In the genomic region with DNA sequence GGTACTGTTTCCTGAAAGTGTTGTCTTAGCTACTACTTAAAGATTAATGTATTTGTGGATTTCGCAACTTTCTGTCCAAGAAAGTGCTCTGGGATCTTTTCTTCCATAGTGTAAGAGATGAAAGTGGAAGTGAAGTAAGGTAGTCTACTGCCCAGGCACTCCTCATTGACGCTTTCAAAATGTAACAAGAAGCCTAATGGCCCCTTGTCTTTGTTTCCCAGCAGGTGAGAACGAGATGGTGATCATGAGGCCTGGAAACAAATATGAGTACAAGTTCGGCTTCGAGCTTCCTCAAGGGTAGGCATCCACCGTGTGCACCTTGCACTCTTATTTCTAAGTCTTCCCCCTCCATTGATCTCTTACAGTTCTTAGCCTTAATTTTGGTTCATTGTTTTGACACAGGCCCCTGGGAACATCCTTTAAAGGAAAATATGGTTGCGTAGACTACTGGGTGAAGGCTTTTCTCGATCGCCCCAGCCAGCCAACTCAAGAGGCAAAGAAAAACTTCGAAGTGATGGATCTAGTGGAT, we compare ENCODE assay signal across 7 mouse cellular contexts. TPM values are rescaled to one million over a fixed set of nuclear protein-coding genes. Genes with fewer than 3 reads are reported as not detected.
A peak's percentile ranks its signal among the peaks of the same experiment; 100 is the strongest.
DNase-seq lines count a peak whose midpoint lies in the region; ATAC-seq and TF ChIP-seq lines count a peak whose summit lies in the region.

No protein-coding gene starts in this region.

- peak overlapping the region; percentile 81 for H3K4me2 ChIP-seq in forebrain, postnatal 0 days (ENCODE audit: low read depth)
- H3K4me2 ChIP-seq in limb, embryonic 12.5 days, result peak overlapping the region; percentile 76
- H3K4me2 ChIP-seq in stomach, embryonic 15.5 days, result peak overlapping the region; percentile 60

- TF ChIP-seq CTCF in forebrain, postnatal 0 days (IDR thresholded peaks at IDR 0.05; ENCODE audit: low read depth), result no peak

- H3K4me3 ChIP-seq in forebrain, postnatal 0 days (ENCODE audit: low read depth, low read length), result peak overlapping the region; percentile 52
- H3K4me3 ChIP-seq in limb, embryonic 12.5 days (replicated peaks), result peak overlapping the region; percentile 65
- H3K4me3 ChIP-seq in stomach, embryonic 15.5 days (replicated peaks), result peak overlapping the region; percentile 65

- DNase-seq in 416B (ENCODE audit: low read depth), result peak; percentile 59
- peak; percentile 41 to 48 for DNase-seq in B cell, adult 2 months
- no peak for DNase-seq in forebrain, postnatal 0 days
- DNase-seq in embryo, embryonic 11 days, result no peak

- no peaks in the 10 kb centered on the region for H3K27me3 ChIP-seq in forebrain, postnatal 0 days (ENCODE audit: insufficient read depth, low read length)
- no peaks in the 10 kb centered on the region for H3K27me3 ChIP-seq in limb, embryonic 12.5 days
- no peaks in the 10 kb centered on the region for H3K27me3 ChIP-seq in stomach, embryonic 15.5 days (replicated peaks)

- no peaks in the 10 kb centered on the region for H3K9me3 ChIP-seq in forebrain, postnatal 0 days (ENCODE audit: low read length)
- H3K9me3 ChIP-seq in limb, embryonic 12.5 days, result no peaks in the 10 kb centered on the region
- H3K9me3 ChIP-seq in stomach, embryonic 15.5 days, result no peaks in the 10 kb centered on the region

- 29% methylated on average over 10 of the region's 10 CpGs for WGBS in forebrain, postnatal 0 days
- WGBS in limb, embryonic 12.5 days, result 45% methylated on average over 10 of the region's 10 CpGs
- 12% methylated on average over 10 of the region's 10 CpGs for WGBS in stomach, embryonic 15.5 days

- H3K9ac ChIP-seq in forebrain, postnatal 0 days, result peak overlapping the region; percentile 59
- peak overlapping the region; percentile 74 for H3K9ac ChIP-seq in limb, embryonic 12.5 days (replicated peaks)
- H3K9ac ChIP-seq in stomach, embryonic 15.5 days, result peak overlapping the region; percentile 77

- peaks cover 29% of the 10 kb centered on the region; the same call in 1 of the 2 replicates for H3K4me1 ChIP-seq in forebrain, postnatal 0 days (ENCODE audit: insufficient read depth)
- peaks cover 53% of the 10 kb centered on the region for H3K4me1 ChIP-seq in limb, embryonic 12.5 days (replicated peaks)
- peaks cover 50% of the 10 kb centered on the region for H3K4me1 ChIP-seq in stomach, embryonic 15.5 days

- H3K36me3 ChIP-seq in forebrain, postnatal 0 days (ENCODE audit: insufficient read depth), result peaks cover 16% of the 10 kb centered on the region
- peaks cover 24% of the 10 kb centered on the region for H3K36me3 ChIP-seq in limb, embryonic 12.5 days
- peaks cover 20% of the 10 kb centered on the region for H3K36me3 ChIP-seq in stomach, embryonic 15.5 days

- H3K27ac ChIP-seq in forebrain, postnatal 0 days (ENCODE audit: low read depth, low read length), result peak overlapping the region; percentile 91
- 0 out of 2 replicates have a peak overlapping the region, but pooled peaks have one; percentile 7 for H3K27ac ChIP-seq in limb, embryonic 12.5 days
- H3K27ac ChIP-seq in stomach, embryonic 15.5 days, result peak overlapping the region; percentile 96

- ATAC-seq in forebrain, postnatal 0 days, result no peak
- ATAC-seq in limb, embryonic 12.5 days (ENCODE audit: insufficient number of reproducible peaks, insufficient read depth, low FRiP score, low TSS enrichment, low read depth), result no peak
- ATAC-seq in stomach, embryonic 15.5 days (ENCODE audit: insufficient read depth, low FRiP score, low read depth), result no peak
- ATAC-seq in inflammation-experienced regulatory T-cells, adult 6 months, result no peak

RNA-seq across cellular contexts. Expression of gene Txnip, which starts 1.0 kb away (rescaled TPM):
- 122 and 176 TPM in 2 replicates for total RNA-seq in forebrain, postnatal 0 days (2014; rRNA removed)
- 116 and 135 TPM in 2 replicates for polyA plus RNA-seq in forebrain, postnatal 0 days (2015; fragmentation: Nextera tagmentation; extraction: Ambion mirVana)
- polyA plus RNA-seq in limb, embryonic 12.5 days (2016; fragmentation: Nextera tagmentation; extraction: Ambion mirVana), result 68.2 and 70.9 TPM in 2 replicates
- polyA plus RNA-seq in stomach, embryonic 15.5 days (2015; fragmentation: Nextera tagmentation; extraction: Ambion mirVana), result 140 and 159 TPM in 2 replicates
- polyA plus RNA-seq in inflammation-experienced regulatory T-cells, adult 6 months (2017; shearing (Covaris generic)), result 100 to 1,000 TPM; 160 to 366 (median 354) TPM

RNA-seq across cellular contexts. Expression of gene Gm16253, which starts 18.1 kb away (rescaled TPM):
- not detected in 2 replicates for total RNA-seq in forebrain, postnatal 0 days (2014; rRNA removed)
- not detected in 2 replicates for polyA plus RNA-seq in forebrain, postnatal 0 days (2015; fragmentation: Nextera tagmentation; extraction: Ambion mirVana)
- polyA plus RNA-seq in limb, embryonic 12.5 days (2016; fragmentation: Nextera tagmentation; extraction: Ambion mirVana), result 0.72 and 1.5 TPM in 2 replicates
- polyA plus RNA-seq in stomach, embryonic 15.5 days (2015; fragmentation: Nextera tagmentation; extraction: Ambion mirVana), result 1.6 and 1.8 TPM in 2 replicates
- 1 to 10 TPM in 1 of 3 experiments, not detected in 2; 2.1 TPM for polyA plus RNA-seq in inflammation-experienced regulatory T-cells, adult 6 months (2017; shearing (Covaris generic))

RNA-seq across cellular contexts. Expression of gene Hfe2, which starts 33.8 kb away (rescaled TPM):
- 0.54 and 1.6 TPM in 2 replicates for total RNA-seq in forebrain, postnatal 0 days (2014; rRNA removed)
- 0.82 and 1.4 TPM in 2 replicates for polyA plus RNA-seq in forebrain, postnatal 0 days (2015; fragmentation: Nextera tagmentation; extraction: Ambion mirVana)
- 7.8 and 8.5 TPM in 2 replicates for polyA plus RNA-seq in limb, embryonic 12.5 days (2016; fragmentation: Nextera tagmentation; extraction: Ambion mirVana)
- polyA plus RNA-seq in stomach, embryonic 15.5 days (2015; fragmentation: Nextera tagmentation; extraction: Ambion mirVana), result 0.72 and 0.78 TPM in 2 replicates
- polyA plus RNA-seq in inflammation-experienced regulatory T-cells, adult 6 months (2017; shearing (Covaris generic)), result not detected

RNA-seq across cellular contexts. Expression of gene Polr3gl, which starts 35.2 kb away (rescaled TPM):
- 25.7 and 31.8 TPM in 2 replicates for total RNA-seq in forebrain, postnatal 0 days (2014; rRNA removed)
- polyA plus RNA-seq in forebrain, postnatal 0 days (2015; fragmentation: Nextera tagmentation; extraction: Ambion mirVana), result 27.8 and 35.9 TPM in 2 replicates
- 48.5 and 50.4 TPM in 2 replicates for polyA plus RNA-seq in limb, embryonic 12.5 days (2016; fragmentation: Nextera tagmentation; extraction: Ambion mirVana)
- 35.3 and 37.3 TPM in 2 replicates for polyA plus RNA-seq in stomach, embryonic 15.5 days (2015; fragmentation: Nextera tagmentation; extraction: Ambion mirVana)
- 10 to 100 TPM; 26.9 to 48.9 (median 33.8) TPM for polyA plus RNA-seq in inflammation-experienced regulatory T-cells, adult 6 months (2017; shearing (Covaris generic))

RNA-seq across cellular contexts. Expression of gene Ankrd34a, which starts 37.7 kb away (rescaled TPM):
- 17.7 and 19.3 TPM in 2 replicates for total RNA-seq in forebrain, postnatal 0 days (2014; rRNA removed)
- polyA plus RNA-seq in forebrain, postnatal 0 days (2015; fragmentation: Nextera tagmentation; extraction: Ambion mirVana), result 17.6 and 19.2 TPM in 2 replicates
- 1.5 and 2.2 TPM in 2 replicates for polyA plus RNA-seq in limb, embryonic 12.5 days (2016; fragmentation: Nextera tagmentation; extraction: Ambion mirVana)
- polyA plus RNA-seq in stomach, embryonic 15.5 days (2015; fragmentation: Nextera tagmentation; extraction: Ambion mirVana), result 2.2 and 2.5 TPM in 2 replicates
- polyA plus RNA-seq in inflammation-experienced regulatory T-cells, adult 6 months (2017; shearing (Covaris generic)), result under 1 TPM in 1 of 3 experiments, not detected in 2; 0.17 TPM

Comparison
In these comparisons a context has a peak if more than half of its experiments do, and no peak if none do; other contexts are left out.
1. DNase-seq: peak in 416B (single experiment) and B cell, adult 2 months (2 of 2); none in forebrain, postnatal 0 days (single experiment) and embryo, embryonic 11 days (single experiment).
2. H3K27ac ChIP-seq: peak in every context shown above with its lines; median percentile 96 in stomach, embryonic 15.5 days; 91 in forebrain, postnatal 0 days; 7 in limb, embryonic 12.5 days.
3. Peak in every context shown above with its lines, with median percentiles within 50 percentile points of each other: H3K4me2 ChIP-seq, H3K4me3 ChIP-seq and H3K9ac ChIP-seq.